Mouse (Mus musculus): ENCODE data around the gene Tsfm. TPM values are rescaled to one million over a fixed set of nuclear protein-coding genes. Genes with fewer than 3 reads are reported as not detected.

Tsfm gene
- polyA plus RNA-seq, 1 experiment = 12.2 TPM

GRCm38 (mm10) chr10:126978277-126978994 is 52.2 kb downstream of the Tsfm start, which contains the start of gene Ctdsp2:
Gene Ctdsp2 (plus strand): TSS chr10:126978717.
- H3K27ac ChIP-seq (ENCODE audit: control insufficient read depth, insufficient read depth, low read depth, low read length) = peak within 1 kb of the TSS; percentile 94
- peaks cover 16% of the 10 kb centered on the region for H3K4me1 ChIP-seq (ENCODE audit: control insufficient read depth, insufficient read depth, low read length)
- no peaks in the 10 kb centered on the region for H3K36me3 ChIP-seq (ENCODE audit: control insufficient read depth, insufficient read depth, low read length)
- no peaks in the 10 kb centered on the region for H3K27me3 ChIP-seq (ENCODE audit: control insufficient read depth, insufficient read depth, low read length)
- peak within 1 kb of the TSS; percentile 90 for H3K4me3 ChIP-seq (ENCODE audit: control insufficient read depth, low read depth, low read length)
- peak; percentile 95 for TF ChIP-seq POLR2A (IDR thresholded peaks at IDR 0.05; ENCODE audit: control insufficient read depth, low read depth, low read length)
- no peak for TF ChIP-seq CTCF (IDR thresholded peaks at IDR 0.05; ENCODE audit: control insufficient read depth, insufficient read depth, insufficient replicate concordance, low read depth, low read length)

DNA sequence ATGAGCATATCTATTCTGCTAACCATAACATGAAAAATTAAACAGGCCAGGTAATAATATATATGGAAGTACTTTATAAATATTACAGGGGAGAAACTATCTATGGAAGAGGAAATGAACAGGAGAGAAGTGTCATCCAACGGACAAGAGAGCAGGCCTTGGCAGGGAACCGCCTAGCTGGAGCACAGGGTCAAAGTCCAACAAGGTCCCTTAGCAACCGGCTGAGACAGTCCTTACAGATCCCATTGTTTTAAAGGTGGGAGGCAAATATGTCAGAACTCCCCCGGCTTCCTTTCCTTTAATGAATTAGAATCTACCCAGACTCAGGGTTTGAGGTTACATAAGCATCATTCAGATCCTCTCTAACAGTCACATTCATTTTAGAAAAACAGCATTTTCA is 53.6 kb downstream of the Tsfm start:
- Histone ChIP-seq H3K27ac (ENCODE audit: control insufficient read depth, insufficient read depth, low read depth, low read length) (no peak overlapping the region), H3K4me3 (ENCODE audit: control insufficient read depth, low read depth, low read length) (peak overlapping the region; percentile 26)
- TF ChIP-seq CTCF (IDR thresholded peaks at IDR 0.05; ENCODE audit: control insufficient read depth, insufficient read depth, insufficient replicate concordance, low read depth, low read length) (no peak), POLR2A (IDR thresholded peaks at IDR 0.05; ENCODE audit: control insufficient read depth, low read depth, low read length) (no peak)

GRCm38 (mm10) chr10:126975706-126976105 is 54.9 kb downstream of the Tsfm start:
- H3K4me3 ChIP-seq (ENCODE audit: control insufficient read depth, low read depth, low read length) = no peak overlapping the region
- H3K4me1 ChIP-seq (ENCODE audit: control insufficient read depth, insufficient read depth, low read length) = peaks cover 26% of the 10 kb centered on the region
- no peaks in the 10 kb centered on the region for H3K36me3 ChIP-seq (ENCODE audit: control insufficient read depth, insufficient read depth, low read length)
- TF ChIP-seq CTCF (IDR thresholded peaks at IDR 0.05; ENCODE audit: control insufficient read depth, insufficient read depth, insufficient replicate concordance, low read depth, low read length) (no peak), POLR2A (IDR thresholded peaks at IDR 0.05; ENCODE audit: control insufficient read depth, low read depth, low read length) (no peak)
- H3K27me3 ChIP-seq (ENCODE audit: control insufficient read depth, insufficient read depth, low read length) = no peaks in the 10 kb centered on the region
- H3K27ac ChIP-seq (ENCODE audit: control insufficient read depth, insufficient read depth, low read depth, low read length) = no peak overlapping the region

More for the DNA sequence above, 53.6 kb downstream of the Tsfm start:
- no peaks in the 10 kb centered on the region for H3K36me3 ChIP-seq (ENCODE audit: control insufficient read depth, insufficient read depth, low read length)
- no peaks in the 10 kb centered on the region for H3K27me3 ChIP-seq (ENCODE audit: control insufficient read depth, insufficient read depth, low read length)
- H3K4me1 ChIP-seq (ENCODE audit: control insufficient read depth, insufficient read depth, low read length) = peaks cover 22% of the 10 kb centered on the region

DNA sequence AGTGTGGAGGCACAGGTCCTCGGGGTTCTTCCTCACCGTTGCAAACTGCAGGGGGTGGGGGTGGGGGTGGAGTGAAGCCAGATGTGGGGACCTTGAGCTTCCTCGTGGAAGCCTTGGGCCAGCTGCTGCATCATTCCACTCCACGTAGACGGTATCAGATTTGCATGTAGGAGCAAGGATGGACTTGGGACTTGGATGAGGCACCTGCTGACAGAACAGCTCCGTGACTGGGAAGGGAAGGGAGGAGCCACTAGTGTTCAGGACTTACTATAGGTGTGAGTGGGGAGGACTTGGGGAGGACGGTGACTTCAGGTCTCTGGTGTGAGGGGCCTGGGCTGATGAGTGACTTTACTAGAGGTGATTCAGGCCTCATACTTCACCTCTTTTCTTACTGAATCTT is 57.7 kb downstream of the Tsfm start:
- Histone ChIP-seq H3K4me3 (ENCODE audit: control insufficient read depth, low read depth, low read length) (no peak overlapping the region), H3K27me3 (ENCODE audit: control insufficient read depth, insufficient read depth, low read length) (no peaks in the 10 kb centered on the region), H3K27ac (ENCODE audit: control insufficient read depth, insufficient read depth, low read depth, low read length) (no peak overlapping the region), H3K36me3 (ENCODE audit: control insufficient read depth, insufficient read depth, low read length) (no peaks in the 10 kb centered on the region), H3K4me1 (ENCODE audit: control insufficient read depth, insufficient read depth, low read length) (peaks cover 18% of the 10 kb centered on the region)
- TF ChIP-seq POLR2A (IDR thresholded peaks at IDR 0.05; ENCODE audit: control insufficient read depth, low read depth, low read length) (no peak), CTCF (IDR thresholded peaks at IDR 0.05; ENCODE audit: control insufficient read depth, insufficient read depth, insufficient replicate concordance, low read depth, low read length) (no peak)

DNA sequence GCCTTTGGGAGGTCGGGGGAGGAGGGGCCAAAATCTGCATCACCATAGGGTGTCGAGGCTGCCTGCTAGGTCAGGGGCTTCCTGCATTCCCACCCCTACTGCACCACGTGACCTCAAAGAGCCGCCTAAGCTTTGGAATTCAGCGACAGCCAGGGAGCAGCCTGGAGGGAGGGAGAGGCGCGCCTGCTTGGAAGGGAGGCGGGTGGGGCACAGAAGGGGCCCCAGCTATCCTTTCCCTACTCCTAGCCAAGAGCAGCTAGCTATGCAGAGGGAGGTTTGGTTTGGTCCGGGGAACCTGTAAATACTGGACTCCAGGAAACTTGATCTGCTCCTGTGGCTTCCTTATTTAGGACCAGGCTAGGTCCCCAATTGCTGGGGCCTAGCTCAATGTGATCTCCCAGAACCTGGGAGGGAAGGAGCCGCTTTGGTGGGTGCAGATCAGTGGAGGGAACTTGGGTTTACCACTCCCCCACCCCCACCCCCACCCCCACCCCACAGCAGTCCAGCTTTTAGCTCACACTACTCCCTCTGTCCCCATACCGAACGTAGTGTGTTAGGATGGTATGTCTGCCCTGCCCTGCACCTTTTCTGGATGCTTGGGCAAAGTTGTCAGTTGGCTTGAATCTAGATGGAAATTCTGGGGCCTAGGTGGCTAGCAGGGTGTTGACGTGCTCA is 58.5 kb downstream of the Tsfm start:
- Histone ChIP-seq H3K36me3 (ENCODE audit: control insufficient read depth, insufficient read depth, low read length) (no peaks in the 10 kb centered on the region), H3K4me3 (ENCODE audit: control insufficient read depth, low read depth, low read length) (peak overlapping the region; percentile 5; the same call in 1 of the 2 replicates), H3K27ac (ENCODE audit: control insufficient read depth, insufficient read depth, low read depth, low read length) (no peak overlapping the region), H3K4me1 (ENCODE audit: control insufficient read depth, insufficient read depth, low read length) (peaks cover 15% of the 10 kb centered on the region), H3K27me3 (ENCODE audit: control insufficient read depth, insufficient read depth, low read length) (no peaks in the 10 kb centered on the region)
- no peak for TF ChIP-seq POLR2A (IDR thresholded peaks at IDR 0.05; ENCODE audit: control insufficient read depth, low read depth, low read length)
- TF ChIP-seq CTCF (IDR thresholded peaks at IDR 0.05; ENCODE audit: control insufficient read depth, insufficient read depth, insufficient replicate concordance, low read depth, low read length) = no peak

GRCm38 (mm10) chr10:126971363-126972050 is 59.1 kb downstream of the Tsfm start:
- no peaks in the 10 kb centered on the region for H3K36me3 ChIP-seq (ENCODE audit: control insufficient read depth, insufficient read depth, low read length)
- H3K27ac ChIP-seq (ENCODE audit: control insufficient read depth, insufficient read depth, low read depth, low read length) = peak overlapping the region; percentile 32; the same call in 1 of the 2 replicates
- TF ChIP-seq CTCF (IDR thresholded peaks at IDR 0.05; ENCODE audit: control insufficient read depth, insufficient read depth, insufficient replicate concordance, low read depth, low read length) = no peak
- TF ChIP-seq POLR2A (IDR thresholded peaks at IDR 0.05; ENCODE audit: control insufficient read depth, low read depth, low read length) = no peak
- no peaks in the 10 kb centered on the region for H3K27me3 ChIP-seq (ENCODE audit: control insufficient read depth, insufficient read depth, low read length)
- H3K4me3 ChIP-seq (ENCODE audit: control insufficient read depth, low read depth, low read length) = peak overlapping the region; percentile 5; the same call in 1 of the 2 replicates
- peaks cover 15% of the 10 kb centered on the region for H3K4me1 ChIP-seq (ENCODE audit: control insufficient read depth, insufficient read depth, low read length)

DNA sequence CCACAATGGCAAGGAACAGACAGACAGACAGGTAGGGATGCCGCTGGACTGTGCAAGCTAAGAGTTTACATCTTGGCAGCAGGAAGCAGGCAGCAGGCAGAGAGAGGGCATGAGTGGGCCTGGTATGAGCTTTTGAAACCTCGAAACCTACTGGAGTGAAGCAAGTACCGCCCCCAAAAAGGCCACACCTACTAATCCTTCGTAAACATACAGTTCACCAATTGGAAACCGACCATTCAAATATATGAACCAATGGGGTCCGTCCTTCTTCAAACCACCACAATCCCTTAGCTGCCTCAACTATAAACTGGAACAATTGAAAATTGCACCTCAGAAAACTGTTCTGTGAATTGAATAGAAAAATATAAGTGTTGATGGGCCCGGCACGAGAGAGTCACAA is 66.8 kb downstream of the Tsfm start:
- TF ChIP-seq POLR2A (IDR thresholded peaks at IDR 0.05; ENCODE audit: control insufficient read depth, low read depth, low read length) (no peak), CTCF (IDR thresholded peaks at IDR 0.05; ENCODE audit: control insufficient read depth, insufficient read depth, insufficient replicate concordance, low read depth, low read length) (no peak)
- Histone ChIP-seq H3K4me1 (ENCODE audit: control insufficient read depth, insufficient read depth, low read length) (peaks cover 16% of the 10 kb centered on the region), H3K27me3 (ENCODE audit: control insufficient read depth, insufficient read depth, low read length) (no peaks in the 10 kb centered on the region; the same call in 1 of the 2 replicates), H3K36me3 (ENCODE audit: control insufficient read depth, insufficient read depth, low read length) (no peaks in the 10 kb centered on the region), H3K27ac (ENCODE audit: control insufficient read depth, insufficient read depth, low read depth, low read length) (no peak overlapping the region), H3K4me3 (ENCODE audit: control insufficient read depth, low read depth, low read length) (no peak overlapping the region)
